Mouse (Mus musculus): ENCODE data around the gene Ctbp2. TPM values are rescaled to one million over a fixed set of nuclear protein-coding genes. Genes with fewer than 3 reads are reported as not detected.

Ctbp2 gene
- total RNA-seq, 1 experiment: 241 TPM

DNA sequence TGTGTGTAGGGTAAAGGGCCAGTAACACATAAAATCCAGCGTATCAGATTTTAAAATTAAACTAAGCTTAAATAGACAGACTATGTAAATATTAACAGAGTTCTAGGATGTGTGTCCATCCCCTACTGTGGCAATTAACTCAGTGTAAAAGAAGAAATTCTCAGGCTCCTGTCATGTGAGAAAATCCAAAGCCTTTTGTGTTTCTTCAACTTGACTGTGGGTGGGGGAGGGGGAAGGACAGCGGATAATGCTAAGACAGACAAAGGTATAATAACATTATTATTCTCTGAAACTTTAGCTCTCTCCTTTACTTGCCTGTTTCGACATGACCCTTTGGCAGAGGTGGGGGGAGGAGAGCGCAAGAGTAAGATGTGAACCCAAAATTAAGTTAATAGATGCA is 51.6 kb downstream of the Ctbp2 start:
- no peak overlapping the region for H3K27ac ChIP-seq (ENCODE audit: insufficient read depth, low read depth, low read length, poor library complexity, severe bottlenecking)
- no peaks in the 10 kb centered on the region for H3K9me3 ChIP-seq (ENCODE audit: control insufficient read depth, insufficient read depth, low read depth, low read length)
- H3K9ac ChIP-seq (ENCODE audit: insufficient read depth, low read depth, low read length, poor library complexity, severe bottlenecking): no peak overlapping the region
- TF ChIP-seq CHD2 (IDR thresholded peaks at IDR 0.05; ENCODE audit: low read depth, low read length): no peak
- TF ChIP-seq HCFC1 (IDR thresholded peaks at IDR 0.05; ENCODE audit: borderline replicate concordance, insufficient read depth, low read length): no peak
- no peak for TF ChIP-seq ZNF384 (IDR thresholded peaks at IDR 0.05; ENCODE audit: low read depth, low read length)
- no peak for TF ChIP-seq ZC3H11A (IDR thresholded peaks at IDR 0.05; ENCODE audit: borderline replicate concordance, low read depth, low read length)
- no peak for TF ChIP-seq MAFK (IDR thresholded peaks at IDR 0.05; ENCODE audit: insufficient read depth, low read depth, low read length)
- in situ Hi-C loops (cut with MboI; ENCODE audit: low sequenced_read_pairs in 2 of 2, unreplicated experiment in 2 of 2): no loop called here
- peaks cover 0 to 12% of the 10 kb centered on the region in 2 experiments; a peak in 3 of 4 replicates for H3K4me1 ChIP-seq (ENCODE audit: control insufficient read depth in 2 of 2, insufficient read depth in 2 of 2, low read length in 2 of 2, poor library complexity in 1 of 2)
- peaks cover 50% of the 10 kb centered on the region for H3K36me3 ChIP-seq (ENCODE audit: control insufficient read depth, insufficient read depth, low read length, poor library complexity, severe bottlenecking)
- H3K4me3 ChIP-seq (ENCODE audit: insufficient read depth in 1 of 2, low read depth in 1 of 2, low read length in 2 of 2, poor library complexity in 1 of 2, severe bottlenecking in 1 of 2): no peak overlapping the region
- no peak for DNase-seq (ENCODE audit: low read depth, low spot score)

DNA sequence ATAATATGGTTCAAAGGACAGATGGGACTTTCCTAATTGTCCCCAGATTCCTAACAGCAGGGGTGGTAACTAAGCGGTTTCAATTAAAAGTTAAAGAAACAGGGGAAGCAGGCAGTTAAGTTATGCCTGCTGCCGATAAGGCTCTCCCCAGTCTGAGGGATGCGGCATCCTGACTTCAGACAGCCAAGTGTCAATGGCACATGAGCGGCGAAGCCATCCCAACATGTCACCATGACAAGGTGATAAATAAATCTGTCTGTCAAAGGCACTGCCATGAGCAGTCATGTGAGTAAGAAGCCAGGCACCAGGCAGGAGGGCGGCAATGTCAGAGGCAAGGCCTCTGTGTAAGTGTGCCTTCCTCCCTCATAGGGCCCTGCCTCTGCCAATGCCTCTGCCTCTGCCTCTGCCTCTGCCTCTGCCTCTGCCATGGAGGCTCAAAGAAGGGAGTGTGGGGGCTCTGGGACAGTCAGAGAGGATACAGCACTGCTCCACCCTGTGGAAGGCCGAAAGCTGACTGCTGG is 56.8 kb downstream of the Ctbp2 start:
- DNase-seq (ENCODE audit: low read depth, low spot score): no peak
- TF ChIP-seq MAFK (IDR thresholded peaks at IDR 0.05; ENCODE audit: insufficient read depth, low read depth, low read length) (no peak), ZNF384 (IDR thresholded peaks at IDR 0.05; ENCODE audit: low read depth, low read length) (no peak), CHD2 (IDR thresholded peaks at IDR 0.05; ENCODE audit: low read depth, low read length) (no peak), HCFC1 (IDR thresholded peaks at IDR 0.05; ENCODE audit: borderline replicate concordance, insufficient read depth, low read length) (no peak), ZC3H11A (IDR thresholded peaks at IDR 0.05; ENCODE audit: borderline replicate concordance, low read depth, low read length) (no peak)
- Histone ChIP-seq H3K4me3 (ENCODE audit: insufficient read depth in 1 of 2, low read depth in 1 of 2, low read length in 2 of 2, poor library complexity in 1 of 2, severe bottlenecking in 1 of 2) (no peak overlapping the region), H3K9me3 (ENCODE audit: control insufficient read depth, insufficient read depth, low read depth, low read length) (no peaks in the 10 kb centered on the region), H3K27ac (ENCODE audit: insufficient read depth, low read depth, low read length, poor library complexity, severe bottlenecking) (no peak overlapping the region), H3K4me1 (ENCODE audit: control insufficient read depth in 2 of 2, insufficient read depth in 2 of 2, low read length in 2 of 2, poor library complexity in 1 of 2) (peaks cover under 1 to 32% of the 10 kb centered on the region in 2 experiments; a peak in 3 of 4 replicates), H3K36me3 (ENCODE audit: control insufficient read depth, insufficient read depth, low read length, poor library complexity, severe bottlenecking) (peaks cover 55% of the 10 kb centered on the region), H3K9ac (ENCODE audit: insufficient read depth, low read depth, low read length, poor library complexity, severe bottlenecking) (no peak overlapping the region)
- in situ Hi-C loops (cut with MboI; ENCODE audit: low sequenced_read_pairs in 2 of 2, unreplicated experiment in 2 of 2): no loop called here

DNA sequence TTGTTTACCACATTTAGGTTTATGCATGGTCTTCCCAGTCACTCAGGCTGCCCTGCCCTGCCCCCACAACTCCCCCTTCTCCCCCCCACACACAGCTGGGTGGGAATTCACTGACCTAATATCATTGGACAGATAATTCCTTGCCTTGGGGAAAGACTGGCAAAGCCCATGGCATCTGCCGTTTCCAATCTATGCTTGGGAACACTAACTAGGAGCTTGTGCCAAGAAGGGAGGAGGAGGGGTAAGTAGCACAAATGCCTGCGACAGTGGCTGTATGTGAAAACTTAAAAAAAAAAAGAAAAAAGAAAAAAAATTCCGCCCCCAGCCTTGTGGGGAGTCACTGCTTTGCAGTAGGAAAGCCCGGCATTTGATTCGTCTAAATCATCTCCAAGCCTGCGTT is 57.4 kb downstream of the Ctbp2 start:
- Histone ChIP-seq H3K27ac (ENCODE audit: insufficient read depth, low read depth, low read length, poor library complexity, severe bottlenecking) (no peak overlapping the region), H3K9ac (ENCODE audit: insufficient read depth, low read depth, low read length, poor library complexity, severe bottlenecking) (no peak overlapping the region), H3K36me3 (ENCODE audit: control insufficient read depth, insufficient read depth, low read length, poor library complexity, severe bottlenecking) (peaks cover 52% of the 10 kb centered on the region), H3K4me1 (ENCODE audit: control insufficient read depth in 2 of 2, insufficient read depth in 2 of 2, low read length in 2 of 2, poor library complexity in 1 of 2) (peaks cover 2 to 31% of the 10 kb centered on the region in 2 experiments; a peak in 3 of 4 replicates), H3K9me3 (ENCODE audit: control insufficient read depth, insufficient read depth, low read depth, low read length) (no peaks in the 10 kb centered on the region), H3K4me3 (ENCODE audit: insufficient read depth in 1 of 2, low read depth in 1 of 2, low read length in 2 of 2, poor library complexity in 1 of 2, severe bottlenecking in 1 of 2) (no peak overlapping the region)
- TF ChIP-seq MAFK (IDR thresholded peaks at IDR 0.05; ENCODE audit: insufficient read depth, low read depth, low read length): no peak
- TF ChIP-seq ZC3H11A (IDR thresholded peaks at IDR 0.05; ENCODE audit: borderline replicate concordance, low read depth, low read length): no peak
- no peak for TF ChIP-seq CHD2 (IDR thresholded peaks at IDR 0.05; ENCODE audit: low read depth, low read length)
- TF ChIP-seq ZNF384 (IDR thresholded peaks at IDR 0.05; ENCODE audit: low read depth, low read length): no peak
- no peak for TF ChIP-seq HCFC1 (IDR thresholded peaks at IDR 0.05; ENCODE audit: borderline replicate concordance, insufficient read depth, low read length)
- DNase-seq (ENCODE audit: low read depth, low spot score): no peak
- in situ Hi-C loops (cut with MboI; ENCODE audit: low sequenced_read_pairs in 2 of 2, unreplicated experiment in 2 of 2): no loop called here

DNA sequence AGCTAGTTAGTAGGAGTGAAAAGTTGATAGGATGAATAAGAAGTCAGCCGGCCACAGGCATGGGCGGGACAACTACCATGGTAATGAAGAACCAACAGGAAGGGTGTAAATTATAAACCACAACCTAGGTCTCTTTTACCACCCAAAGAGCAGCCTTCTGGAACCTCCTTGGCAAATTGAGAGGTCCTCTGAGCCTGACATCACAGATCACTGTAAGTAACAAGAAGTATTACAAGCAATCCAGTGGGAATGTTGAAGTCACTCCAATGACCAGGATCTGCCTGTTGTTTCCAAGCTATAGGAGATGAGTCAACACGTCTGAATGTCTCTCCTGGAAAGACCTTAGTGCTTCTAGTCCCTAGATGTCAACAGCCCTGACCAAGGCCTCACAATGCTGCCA is 62.1 kb downstream of the Ctbp2 start:
- Histone ChIP-seq H3K27ac (ENCODE audit: insufficient read depth, low read depth, low read length, poor library complexity, severe bottlenecking) (no peak overlapping the region), H3K9ac (ENCODE audit: insufficient read depth, low read depth, low read length, poor library complexity, severe bottlenecking) (no peak overlapping the region), H3K4me3 (ENCODE audit: insufficient read depth in 1 of 2, low read depth in 1 of 2, low read length in 2 of 2, poor library complexity in 1 of 2, severe bottlenecking in 1 of 2) (no peak overlapping the region), H3K9me3 (ENCODE audit: control insufficient read depth, insufficient read depth, low read depth, low read length) (no peaks in the 10 kb centered on the region), H3K36me3 (ENCODE audit: control insufficient read depth, insufficient read depth, low read length, poor library complexity, severe bottlenecking) (peaks cover 55% of the 10 kb centered on the region), H3K4me1 (ENCODE audit: control insufficient read depth in 2 of 2, insufficient read depth in 2 of 2, low read length in 2 of 2, poor library complexity in 1 of 2) (peaks cover 6 to 50% of the 10 kb centered on the region in 2 experiments; a peak in 3 of 4 replicates)
- in situ Hi-C loops (cut with MboI; ENCODE audit: low sequenced_read_pairs in 2 of 2, unreplicated experiment in 2 of 2): no loop called here
- DNase-seq (ENCODE audit: low read depth, low spot score): no peak
- TF ChIP-seq ZC3H11A (IDR thresholded peaks at IDR 0.05; ENCODE audit: borderline replicate concordance, low read depth, low read length): no peak
- no peak for TF ChIP-seq HCFC1 (IDR thresholded peaks at IDR 0.05; ENCODE audit: borderline replicate concordance, insufficient read depth, low read length)
- TF ChIP-seq ZNF384 (IDR thresholded peaks at IDR 0.05; ENCODE audit: low read depth, low read length): no peak
- TF ChIP-seq CHD2 (IDR thresholded peaks at IDR 0.05; ENCODE audit: low read depth, low read length): no peak
- no peak for TF ChIP-seq MAFK (IDR thresholded peaks at IDR 0.05; ENCODE audit: insufficient read depth, low read depth, low read length)
